Mouse (Mus musculus): ENCODE results near the gene Polm. TPM values are rescaled to one million over a fixed set of nuclear protein-coding genes. Genes with fewer than 3 reads are reported as not detected.
A peak's percentile ranks its signal among the peaks of the same experiment; 100 is the strongest.
"Not testable (repeated sequence)": the region's sequence is repeated elsewhere in the genome, so short reads cannot be mapped to it uniquely, and the experiment has no call there.

The Polm gene
- total RNA-seq, 2 experiments from 2014 or later, result 9.6 to 11.0 TPM

DNA sequence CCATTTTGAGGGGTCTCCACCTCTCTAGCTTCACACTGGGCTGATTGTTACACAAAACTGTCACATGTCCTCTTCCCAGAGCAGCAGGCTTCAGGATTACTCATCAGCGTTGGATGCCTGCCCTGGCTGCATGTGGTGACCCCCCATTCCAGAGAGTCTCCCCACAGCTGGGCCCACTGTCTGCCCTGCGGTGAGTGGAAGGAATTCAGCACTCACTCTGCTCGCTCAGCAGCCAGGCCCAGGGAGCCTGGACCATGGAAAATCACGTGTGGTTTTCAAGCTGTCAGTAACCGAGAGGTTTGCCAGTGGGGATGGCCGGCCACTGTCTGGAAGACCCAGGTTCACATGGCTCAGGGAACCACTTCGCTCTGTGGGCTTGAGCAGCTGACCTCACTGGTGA lies 18.1 kb upstream of the Polm start:
- peak; percentile 27 to 67 for DNase-seq (ENCODE audit: low spot score in 2 of 2)

DNA sequence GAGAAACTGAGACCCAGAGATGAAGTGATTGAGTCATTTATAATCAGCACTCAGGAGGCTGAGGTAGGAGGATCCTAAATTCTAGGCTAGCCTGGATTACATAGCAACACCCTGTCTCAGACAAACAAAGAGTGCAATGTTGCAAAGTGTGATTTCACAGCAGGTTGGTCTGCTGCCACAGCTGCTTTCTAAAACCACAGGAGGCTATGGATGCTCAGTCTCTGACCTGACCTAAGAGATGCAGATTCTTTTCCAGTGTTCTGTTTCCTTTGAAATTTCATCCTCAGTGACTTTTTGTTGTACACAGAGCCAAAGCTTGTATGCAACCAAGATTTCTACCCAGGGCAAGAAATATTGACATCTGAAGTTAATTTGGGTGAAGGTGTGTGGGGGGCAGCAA lies 17.7 kb upstream of the Polm start:
- no peak for DNase-seq (ENCODE audit: low spot score in 2 of 2)

DNA sequence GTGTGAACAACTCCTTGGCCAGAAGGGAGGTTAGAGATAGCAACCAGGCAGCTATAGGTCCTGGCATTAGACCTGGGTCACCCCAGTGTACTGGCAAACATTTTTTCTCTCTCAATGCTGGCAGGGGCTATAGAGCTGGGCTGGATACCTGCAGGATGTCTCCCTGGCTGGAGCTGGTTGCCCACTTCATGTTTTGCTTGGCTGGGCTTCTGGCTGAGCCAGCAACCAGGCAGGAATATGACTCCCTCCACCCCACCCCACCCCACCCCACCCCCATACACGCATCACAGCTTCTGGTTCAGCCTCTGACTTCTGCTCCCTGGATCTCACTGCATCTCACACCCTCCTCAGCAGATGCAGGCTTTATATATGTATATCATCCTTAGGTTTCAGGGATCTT lies 14.5 kb upstream of the Polm start:
- DNase-seq (ENCODE audit: low spot score in 2 of 2), result no peak

DNA sequence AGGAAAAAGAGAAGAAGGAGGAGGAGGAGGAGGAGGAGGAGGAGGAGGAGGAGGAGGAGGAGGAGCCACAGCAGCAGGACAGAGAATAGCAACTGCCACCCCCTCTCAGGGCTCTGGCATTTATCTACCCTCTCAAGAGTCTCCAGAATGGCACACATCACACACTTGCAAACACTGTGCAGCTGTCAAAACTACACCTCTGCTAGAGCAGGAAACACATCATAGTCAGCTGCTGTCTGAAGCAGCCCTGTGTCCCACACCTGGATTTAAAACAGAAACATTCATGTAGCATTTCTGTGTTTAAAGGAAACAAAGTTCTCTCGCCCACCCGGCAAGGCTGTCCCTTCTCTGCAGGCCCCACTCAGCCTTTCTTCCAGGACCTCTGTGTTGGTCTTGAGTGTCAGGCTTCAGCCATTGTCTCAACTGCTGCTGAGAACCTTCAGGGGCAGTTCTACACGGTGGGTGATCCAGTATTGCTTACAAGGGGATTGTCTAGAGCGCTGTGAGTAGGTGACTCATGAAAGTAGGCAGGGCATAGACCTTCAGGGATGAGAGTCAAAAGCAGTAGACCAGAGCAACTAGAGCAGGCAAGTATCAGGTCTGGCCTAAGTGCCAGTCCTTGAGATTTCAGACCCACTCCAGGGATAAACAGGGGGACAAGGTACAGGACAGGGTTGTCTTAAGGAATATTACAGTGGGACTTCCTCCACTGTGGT lies 13.4 kb upstream of the Polm start:
- no peak for DNase-seq (ENCODE audit: low spot score in 2 of 2)

DNA sequence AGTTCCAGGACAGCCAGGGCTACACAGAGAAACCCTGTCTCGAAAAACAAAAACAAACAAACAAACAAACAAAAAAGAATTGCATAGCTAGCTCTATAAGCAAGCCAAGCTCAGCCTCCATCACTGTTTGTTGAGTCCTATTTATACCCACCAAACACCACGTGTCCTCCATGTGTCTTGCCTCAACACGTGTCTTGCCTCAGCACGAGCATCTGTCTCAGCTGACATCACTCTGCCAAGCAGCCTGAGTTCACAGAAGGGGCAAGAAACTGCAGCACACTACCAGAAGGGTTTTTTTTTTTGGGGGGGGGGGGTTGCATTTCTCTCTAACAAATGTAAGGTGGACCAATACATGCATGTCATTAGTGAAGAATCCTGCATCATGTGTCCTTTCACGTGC lies 12.6 kb upstream of the Polm start:
- no peak for DNase-seq (ENCODE audit: low spot score in 2 of 2)

DNA sequence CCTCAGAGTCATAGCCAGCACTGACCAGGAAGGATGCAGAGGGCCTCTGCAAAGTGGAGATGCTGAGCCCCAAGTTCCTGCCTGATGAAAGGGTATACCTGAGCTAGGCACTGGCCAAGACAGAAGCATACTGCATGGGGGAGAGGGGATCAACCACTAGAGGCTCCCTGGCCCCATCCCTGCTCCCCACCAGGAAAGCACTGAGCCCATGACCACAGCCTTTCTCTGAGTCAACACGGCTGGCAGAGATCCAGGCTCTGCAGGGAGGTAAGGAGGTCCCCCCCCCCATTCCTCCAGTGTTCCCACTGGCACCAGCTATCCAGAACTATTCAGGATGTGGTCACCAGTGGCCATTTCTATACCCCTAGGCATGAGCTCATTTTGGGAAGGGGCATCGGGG lies 11.5 kb upstream of the Polm start:
- DNase-seq (ENCODE audit: low spot score in 2 of 2), result no peak

DNA sequence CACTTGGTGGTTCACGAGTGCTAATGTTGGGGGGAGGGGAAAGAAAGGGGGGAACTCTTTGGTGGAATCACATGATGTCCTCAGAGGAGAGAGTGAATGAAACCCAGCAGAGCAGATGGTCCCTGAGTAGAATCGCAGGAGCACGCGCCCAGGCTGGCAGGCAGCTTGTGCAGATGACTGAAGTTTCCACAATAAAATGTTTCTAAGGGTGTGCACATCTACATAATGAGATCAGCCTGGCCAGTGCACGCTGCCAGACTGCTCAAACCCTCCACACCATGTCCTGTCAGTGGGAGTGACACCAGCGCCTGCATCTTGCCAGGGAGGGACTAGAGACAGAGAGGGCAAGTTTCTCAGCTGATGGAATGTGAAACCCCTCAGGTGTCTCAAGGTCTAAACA lies 10.9 kb upstream of the Polm start:
- DNase-seq (ENCODE audit: low spot score in 2 of 2), result peak; percentile 68 to 85

DNA sequence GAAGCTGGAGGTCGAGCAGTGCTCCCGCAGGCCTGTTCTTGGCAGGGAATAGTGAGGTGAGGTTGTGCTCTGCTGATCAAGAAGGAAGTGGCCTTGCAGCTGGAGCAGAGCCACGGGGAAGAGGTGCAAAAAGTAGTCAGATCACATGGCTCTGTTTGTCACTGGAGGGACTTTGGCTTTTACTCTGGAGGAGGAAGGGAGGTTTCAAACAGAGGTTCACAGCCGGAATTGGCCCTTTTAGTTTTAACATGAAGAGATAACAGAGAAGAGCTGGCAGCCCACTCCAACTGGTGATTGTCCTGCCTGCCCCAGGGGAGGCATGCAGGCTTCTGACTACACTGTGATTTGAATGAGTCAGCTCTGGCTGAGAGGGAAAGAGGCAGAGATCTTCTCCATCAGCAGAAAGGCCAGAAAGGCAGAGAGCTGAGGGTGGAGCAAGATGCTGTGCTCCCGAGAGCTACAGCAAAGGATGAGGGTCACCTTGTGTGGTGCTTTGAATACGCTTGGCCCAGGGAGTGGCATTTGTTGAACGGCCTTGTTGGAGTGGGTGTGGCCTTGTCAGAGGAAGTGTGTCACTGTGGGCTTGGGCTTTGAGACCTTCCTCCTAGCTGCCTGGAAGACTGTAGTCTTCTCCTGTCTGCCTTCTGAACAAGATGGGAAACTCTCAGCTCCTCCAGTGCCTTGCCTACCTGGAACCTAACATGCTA lies 9.0 kb upstream of the Polm start:
- DNase-seq (ENCODE audit: low spot score in 2 of 2), result no peak

DNA sequence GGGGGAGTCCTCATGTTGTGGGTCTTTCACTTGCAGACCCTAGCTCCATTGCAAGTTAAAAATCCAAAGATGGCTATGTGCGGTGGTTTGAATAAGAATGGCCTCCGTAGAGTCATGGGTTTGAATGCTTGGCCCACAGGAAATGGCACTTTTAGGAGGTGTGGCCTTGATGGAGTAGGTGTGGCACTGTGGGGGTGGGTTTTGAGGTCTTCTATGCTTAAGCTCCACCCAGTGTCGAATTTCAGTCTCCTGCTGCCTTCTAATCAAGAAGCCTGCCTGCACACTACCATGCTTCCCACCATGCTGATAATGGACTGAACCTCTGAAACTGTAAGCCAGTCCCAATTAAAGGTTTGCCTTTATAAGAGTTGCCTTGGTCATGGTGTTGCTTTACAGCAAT lies 5.3 kb upstream of the Polm start:
- no peak for DNase-seq (ENCODE audit: low spot score in 2 of 2)

DNA sequence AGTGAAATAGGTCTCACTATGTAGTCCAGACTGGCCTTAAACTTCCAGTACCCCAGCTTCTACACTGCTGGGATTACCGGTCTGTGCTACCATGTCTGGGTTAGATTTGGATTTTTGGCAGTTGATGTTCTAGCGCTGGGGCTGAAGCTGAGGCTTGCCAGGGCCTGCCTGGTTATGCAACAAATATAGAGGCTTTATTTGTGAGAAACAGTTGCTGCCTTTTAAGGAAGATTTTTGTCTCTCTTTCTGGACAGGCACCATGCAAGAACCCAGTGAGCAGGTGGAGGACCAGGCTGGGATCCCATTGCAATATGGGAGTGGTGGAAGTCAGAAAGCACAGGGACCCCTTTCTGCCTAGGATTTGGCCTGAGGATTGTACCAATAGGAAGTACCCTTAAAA lies 3.9 kb upstream of the Polm start:
- no peak for DNase-seq (ENCODE audit: low spot score in 2 of 2)

DNA sequence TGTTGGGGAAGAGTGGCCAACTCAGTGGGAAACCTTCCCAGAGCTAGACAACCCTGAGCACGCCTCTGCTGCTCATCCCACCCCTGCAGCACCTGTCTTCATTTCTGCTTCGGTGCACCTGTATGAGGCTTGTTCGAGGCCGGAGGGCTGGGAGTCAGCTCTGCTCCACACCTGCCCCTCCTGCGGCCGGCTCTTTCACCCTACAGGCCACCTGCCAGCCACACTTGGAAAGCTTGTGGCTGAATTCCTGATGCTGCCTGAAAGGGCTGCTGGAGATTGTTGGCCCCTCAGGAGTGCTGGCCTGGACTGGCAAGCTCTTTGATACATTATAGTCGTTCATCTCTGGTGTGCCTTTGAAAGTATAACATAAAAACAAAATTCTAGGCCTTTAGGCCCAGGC lies 2.5 kb upstream of the Polm start:
- no peak for DNase-seq (ENCODE audit: low spot score in 2 of 2)

DNA sequence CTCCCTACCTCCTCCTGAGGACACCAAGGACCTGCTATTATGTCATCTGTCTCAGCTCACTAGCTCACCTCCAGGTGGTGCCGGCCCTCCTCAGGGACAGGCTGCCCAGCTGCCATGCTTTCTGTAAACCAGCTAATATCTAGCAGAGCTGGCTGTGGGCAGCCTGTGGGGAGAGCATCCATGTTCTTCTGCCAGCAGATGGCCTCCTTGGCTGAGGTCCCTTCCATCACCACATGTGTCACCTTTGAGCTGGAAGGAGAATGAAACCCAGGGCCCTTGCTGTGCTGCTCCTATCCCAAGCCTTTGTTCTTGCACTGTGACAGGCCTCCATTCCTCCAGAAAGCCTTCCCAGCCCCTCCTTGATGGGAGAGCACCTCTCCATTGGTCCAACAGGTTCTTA lies 1.7 kb downstream of the Polm start:
- no peak for DNase-seq (ENCODE audit: low spot score in 2 of 2)

DNA sequence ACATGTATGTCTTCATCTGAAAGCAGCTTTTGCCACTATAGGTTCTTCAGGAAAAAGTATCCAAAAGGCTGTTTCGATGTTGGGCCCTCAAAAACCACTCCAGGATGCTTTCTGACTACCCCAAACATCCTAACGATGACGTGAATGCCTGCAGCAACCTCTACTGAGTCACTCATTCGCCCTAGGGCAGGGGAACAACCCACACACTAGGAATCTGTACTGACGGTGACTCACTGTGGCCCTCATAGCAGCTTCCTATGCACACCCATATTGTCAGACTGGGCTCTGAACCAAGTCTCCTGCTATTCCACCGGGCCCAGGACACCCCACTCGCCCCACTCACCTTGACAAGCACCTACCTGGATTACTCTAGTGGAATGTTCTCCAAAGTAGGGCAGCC lies 2.8 kb downstream of the Polm start:
- no peak for DNase-seq (ENCODE audit: low spot score in 2 of 2)

DNA sequence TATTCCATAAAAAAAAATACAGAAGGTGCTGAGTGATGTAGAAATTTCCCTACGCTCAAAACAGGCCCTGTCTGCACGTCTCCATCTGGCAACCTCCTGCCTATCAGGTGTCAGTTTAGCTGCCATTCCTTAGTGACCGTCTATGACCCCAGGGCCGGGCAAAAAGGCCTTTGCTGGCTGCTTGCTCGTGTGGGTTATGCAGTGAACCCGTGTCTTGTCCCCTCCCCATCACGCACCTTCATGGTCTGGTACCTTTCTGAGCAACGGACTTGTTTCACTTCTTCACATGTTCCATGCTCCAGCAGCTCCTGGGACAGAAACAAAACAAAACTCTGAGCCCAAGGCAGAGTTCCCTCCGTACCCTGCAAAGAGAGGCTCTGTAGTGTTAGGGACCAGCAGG lies 3.3 kb downstream of the Polm start:
- no peak for DNase-seq (ENCODE audit: low spot score in 2 of 2)

DNA sequence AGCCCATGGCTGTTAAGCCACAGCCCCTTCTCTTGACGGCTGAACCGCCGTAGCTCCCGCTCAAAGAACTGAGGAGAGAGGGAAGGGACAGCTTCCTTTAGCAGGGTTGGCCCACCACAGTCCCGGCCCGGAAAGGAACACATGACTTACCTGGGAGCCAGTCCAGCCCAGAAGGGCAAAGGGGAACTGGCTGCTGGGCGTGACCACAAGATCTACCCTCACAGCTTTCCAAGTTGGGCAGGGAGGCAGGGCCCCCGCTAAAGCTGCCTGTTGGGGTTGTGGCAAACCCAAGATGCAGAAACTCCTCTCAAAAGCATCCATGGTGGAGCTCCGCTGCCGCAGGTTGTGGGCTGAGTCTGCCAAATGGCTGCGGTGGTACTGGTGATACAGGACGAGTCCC lies 8.5 kb downstream of the Polm start:
- DNase-seq (ENCODE audit: low spot score in 2 of 2), result no peak

DNA sequence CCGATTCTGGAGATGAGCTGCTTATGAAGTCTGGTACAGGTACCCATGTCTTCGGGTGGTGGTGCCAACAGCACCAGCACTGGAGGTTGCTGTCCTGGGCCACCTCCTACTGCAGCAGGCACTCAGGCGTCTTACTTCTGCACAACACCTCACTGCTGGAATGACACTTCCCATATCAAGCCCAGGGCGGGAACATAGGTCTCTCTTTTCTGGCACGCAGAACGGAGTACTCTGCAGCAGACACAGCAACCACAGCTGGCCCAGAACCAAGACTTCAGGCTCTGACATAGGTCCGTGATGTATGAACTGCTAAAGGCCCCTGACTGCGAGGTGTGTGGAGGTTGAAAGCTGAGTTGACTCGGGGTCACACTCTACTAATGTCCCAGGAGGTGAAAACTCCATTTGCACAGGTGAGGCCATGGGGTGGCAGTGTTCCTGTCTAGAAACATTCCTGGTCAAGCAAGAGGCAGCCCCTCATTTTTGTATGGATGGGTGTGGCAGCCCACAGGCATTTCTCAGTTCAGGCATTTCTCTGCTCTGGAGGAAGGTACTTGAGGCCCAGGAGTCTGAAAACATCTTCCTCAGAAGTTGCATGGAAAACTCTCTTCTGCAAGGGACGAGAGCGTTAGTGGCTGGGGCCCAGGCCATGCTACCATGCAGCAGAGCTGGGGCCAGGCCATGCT lies 9.2 kb downstream of the Polm start:
- DNase-seq (ENCODE audit: low spot score in 2 of 2), result no peak

DNA sequence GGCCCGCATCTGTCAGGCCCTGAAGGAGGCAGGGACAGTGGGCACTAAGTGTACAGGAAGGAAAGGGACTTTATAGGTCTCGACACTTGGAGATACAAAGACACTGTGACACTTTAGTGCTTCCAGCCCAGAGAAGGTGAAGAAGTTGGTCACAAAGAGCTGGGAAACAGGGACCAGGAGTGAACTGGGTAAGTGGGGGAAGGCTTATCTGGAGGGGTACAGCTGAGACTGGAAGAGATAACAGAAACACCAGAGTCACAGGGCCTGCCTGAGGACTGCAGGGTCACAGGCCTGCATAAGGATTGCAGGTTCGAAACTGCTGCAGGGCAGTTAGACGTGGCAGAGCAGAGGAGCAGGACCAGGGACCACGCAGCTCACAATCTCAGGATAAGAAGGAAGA lies 9.9 kb downstream of the Polm start:
- no peak for DNase-seq (ENCODE audit: low spot score in 2 of 2)

DNA sequence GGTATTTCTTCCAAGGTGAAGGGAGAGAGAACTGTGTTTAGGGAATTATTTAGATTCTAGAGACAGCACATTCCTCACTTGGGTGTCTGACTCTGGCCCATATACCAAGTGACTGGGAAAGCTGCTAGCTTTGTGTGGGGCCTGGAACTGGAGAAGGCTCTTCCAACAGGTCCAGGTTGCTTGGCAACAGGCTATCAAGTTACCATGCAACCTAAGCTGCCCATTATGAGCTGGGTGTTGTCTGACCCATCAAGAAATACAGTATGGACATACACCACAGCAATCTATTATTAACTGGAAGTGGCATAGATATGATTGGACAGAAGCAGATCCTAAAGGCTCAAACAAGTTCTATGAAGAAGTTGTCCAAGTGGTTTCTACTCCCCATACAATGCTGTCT lies 12.4 kb downstream of the Polm start:
- no peak for DNase-seq (ENCODE audit: low spot score in 2 of 2)

DNA sequence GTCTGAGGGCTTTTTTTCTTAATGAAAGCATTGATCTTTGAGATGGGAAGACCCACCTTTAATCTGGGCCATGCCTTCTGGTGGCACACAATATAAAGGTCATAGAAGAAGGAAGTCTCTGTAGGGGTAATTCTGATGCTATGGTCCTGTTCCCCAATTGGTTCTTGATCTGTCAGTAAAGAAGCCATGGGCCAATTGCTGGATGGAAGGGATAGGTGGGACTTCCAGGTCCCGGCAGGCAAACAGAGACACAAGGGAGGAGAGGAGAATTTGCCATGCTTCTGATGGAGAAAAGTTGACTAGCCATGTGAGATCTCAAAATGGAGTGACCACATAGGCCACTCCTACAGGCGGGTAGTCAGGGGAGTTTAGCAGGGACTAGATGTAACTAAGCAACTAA lies 18.6 kb downstream of the Polm start:
- no peak for DNase-seq (ENCODE audit: low spot score in 2 of 2)

DNA sequence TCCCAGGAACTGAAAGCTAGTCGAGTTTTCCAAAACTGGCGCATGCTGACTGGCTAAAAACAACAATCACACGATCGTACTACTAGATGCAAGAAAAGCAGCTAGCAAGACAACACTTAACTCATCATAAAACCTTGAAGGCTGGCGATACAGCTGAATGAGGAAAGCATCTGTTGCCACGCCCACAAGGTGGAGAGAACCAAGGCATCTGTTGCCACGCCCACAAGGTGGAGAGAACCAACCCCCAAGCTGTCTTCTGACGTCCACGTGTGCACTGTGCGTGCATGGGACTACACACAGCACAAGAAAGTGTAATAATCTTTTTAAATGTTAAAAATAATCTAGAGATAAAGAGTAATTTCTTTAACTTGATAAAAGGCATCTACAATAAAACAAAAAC lies 24.4 kb downstream of the Polm start:
- no peak for DNase-seq (ENCODE audit: low spot score in 2 of 2)

DNA sequence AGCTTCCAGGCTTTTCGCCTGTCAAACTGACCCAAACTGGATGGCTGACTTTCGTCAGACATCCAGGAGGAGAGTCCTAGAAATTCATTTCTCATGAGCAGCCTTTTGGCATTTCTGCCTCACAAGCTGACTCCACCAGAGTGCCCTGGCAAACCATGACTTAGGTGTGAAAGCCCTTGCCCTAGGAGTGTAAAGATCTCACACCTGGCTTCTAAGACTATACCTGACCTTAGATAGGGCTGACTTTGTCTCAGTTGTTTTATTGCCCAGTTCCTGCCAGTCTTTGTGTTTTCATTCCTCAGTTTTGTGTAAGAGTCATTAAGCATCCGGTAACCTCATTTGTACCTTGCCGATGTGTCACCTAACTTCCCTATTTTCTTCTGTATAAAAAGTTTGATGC lies 28.3 kb downstream of the Polm start:
- DNase-seq (ENCODE audit: low spot score in 2 of 2), result not testable (repeated sequence)

DNA sequence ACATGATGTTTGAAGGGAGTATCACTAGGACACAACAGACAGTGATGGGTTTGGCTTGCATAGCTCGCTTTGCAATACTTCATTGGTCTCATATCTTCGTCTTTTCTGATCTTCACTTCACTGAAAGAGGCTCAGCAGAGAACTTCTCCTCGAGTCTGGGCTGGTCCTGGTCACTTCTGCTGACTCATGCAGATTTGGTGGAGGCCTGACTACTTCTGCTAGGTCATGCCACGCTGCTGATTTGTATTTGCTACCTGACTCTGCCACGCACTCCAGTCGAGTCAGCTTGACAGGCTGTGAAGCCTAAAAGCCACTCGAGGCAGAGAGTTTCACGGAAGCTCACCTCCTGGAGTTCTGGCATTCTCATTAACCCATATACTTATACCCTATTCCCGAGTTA lies 29.9 kb downstream of the Polm start:
- no peak for DNase-seq (ENCODE audit: low spot score in 2 of 2)

DNA sequence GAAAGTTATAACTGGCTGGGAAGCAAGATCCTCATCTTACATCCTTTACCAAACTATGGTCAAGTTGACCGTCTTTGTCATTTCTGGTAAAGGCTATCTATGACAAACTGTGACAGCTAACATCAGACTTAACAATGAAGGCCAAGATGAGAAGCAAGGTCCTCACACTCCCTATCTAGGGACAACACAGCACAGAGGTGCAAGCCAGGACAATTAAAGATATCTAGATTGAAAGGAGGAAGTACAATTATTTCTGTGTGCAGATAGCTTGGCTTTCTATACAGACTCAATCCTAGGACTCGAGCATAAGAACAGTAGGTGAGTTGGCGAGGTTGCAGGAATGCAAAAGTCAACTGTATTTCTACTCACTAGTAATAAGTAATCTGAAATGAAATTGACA lies 32.1 kb downstream of the Polm start:
- DNase-seq (ENCODE audit: low spot score in 2 of 2), result no peak

Data from layer of hippocampus, adult 18-20 months (tissue).